ENCODE assay signal across 13 mouse cellular contexts in genomic region chr8:47764068-47764467, GRCm38 (mm10). TPM values are rescaled to one million over a fixed set of nuclear protein-coding genes. Genes with fewer than 3 reads are reported as not detected.
A peak's percentile ranks its signal among the peaks of the same experiment; 100 is the strongest.
DNase-seq lines count a peak whose midpoint lies in the region; ATAC-seq lines count a peak whose summit lies in the region.
"Had no signal": no experiment of that assay in that cellular context is flagged by ENCODE, and none has a peak within 500 bp of the region (broad histone marks: within the 10 kb centered on the region; RNA-seq: fewer than 3 reads in every experiment).

No protein-coding gene starts in this region.

- no peaks in the 10 kb centered on the region; the same call in 1 of the 2 replicates for H3K27me3 ChIP-seq in heart, embryonic 13.5 days (replicated peaks)
- no peaks in the 10 kb centered on the region for H3K27me3 ChIP-seq in hindbrain, embryonic 16.5 days (replicated peaks; ENCODE audit: control insufficient read depth, insufficient read depth, low read length)
- H3K27me3 ChIP-seq: megakaryocyte, embryonic 14.5 days had no signal

- no peaks in the 10 kb centered on the region for H3K9me3 ChIP-seq in heart, embryonic 13.5 days
- no peaks in the 10 kb centered on the region for H3K9me3 ChIP-seq in hindbrain, embryonic 16.5 days (ENCODE audit: control insufficient read depth, low read length)

- H3K4me1 ChIP-seq in heart, embryonic 13.5 days, result peaks cover 13% of the 10 kb centered on the region
- H3K4me1 ChIP-seq in hindbrain, embryonic 16.5 days (ENCODE audit: control insufficient read depth, insufficient read depth, low read depth, low read length), result peaks cover 12% of the 10 kb centered on the region
- H3K4me1 ChIP-seq: megakaryocyte, embryonic 14.5 days had no signal

- no peaks in the 10 kb centered on the region for H3K36me3 ChIP-seq in heart, embryonic 13.5 days
- H3K36me3 ChIP-seq in hindbrain, embryonic 16.5 days (ENCODE audit: control insufficient read depth, insufficient read depth, low read length), result no peaks in the 10 kb centered on the region

- ATAC-seq in heart, embryonic 13.5 days (ENCODE audit: extremely low read depth, insufficient number of reproducible peaks, low FRiP score, low TSS enrichment), result no peak
- ATAC-seq in hindbrain, embryonic 16.5 days, result 0 out of 2 replicates have a peak, but pooled peaks have one; percentile 14
- ATAC-seq: CD4-positive, CD25-positive, alpha-beta regulatory T cell, adult 4 months had no signal

- H3K4me3 ChIP-seq in heart, embryonic 13.5 days, result no peak overlapping the region
- H3K4me3 ChIP-seq in hindbrain, embryonic 16.5 days (ENCODE audit: low read length), result peak overlapping the region; percentile 18
- H3K4me3 ChIP-seq: megakaryocyte, embryonic 14.5 days had no signal

- DNase-seq in heart, postnatal 36 days, result no peak
- peak; percentile 82 for DNase-seq in ES-CJ7 (ENCODE audit: low read depth, low spot score)
- peak; percentile 29 for DNase-seq in lung, postnatal 25 days (ENCODE audit: low spot score)
- DNase-seq in adrenal gland, adult 18-20 months (ENCODE audit: low spot score in 2 of 2), result no peak
- no peak for DNase-seq in right cerebral cortex, postnatal 25 days
- DNase-seq in thymus, postnatal 10 days (ENCODE audit: low spot score in 2 of 2), result no peak

- intact Hi-C loops in heart, postnatal 36 days (cut with DNase I), result no loop called here

- H3K27ac ChIP-seq in heart, embryonic 13.5 days (replicated peaks), result no peak overlapping the region
- H3K27ac ChIP-seq in hindbrain, embryonic 16.5 days (ENCODE audit: low read depth, low read length), result no peak overlapping the region

- no peak overlapping the region for H3K9ac ChIP-seq in heart, embryonic 13.5 days
- no peak overlapping the region for H3K9ac ChIP-seq in hindbrain, embryonic 16.5 days (ENCODE audit: low read depth, low read length)

- 52% methylated on average over 11 of the region's 11 CpGs for WGBS in heart, embryonic 13.5 days
- WGBS in hindbrain, embryonic 16.5 days, result 36% methylated on average over 11 of the region's 11 CpGs

- H3K4me2 ChIP-seq in heart, embryonic 13.5 days, result peak overlapping the region; percentile 34
- peak overlapping the region; percentile 47 for H3K4me2 ChIP-seq in hindbrain, embryonic 16.5 days (ENCODE audit: low read length)

RNA-seq across cellular contexts. Expression of gene Cdkn2aip, which starts 50.3 kb away (rescaled TPM):
- 15.9 and 16.9 TPM in 2 replicates for polyA plus RNA-seq in heart, embryonic 13.5 days (2015; fragmentation: Nextera tagmentation; extraction: Ambion mirVana)
- 1 to 10 TPM; 9.8 TPM for total RNA-seq in heart, postnatal 36 days (2021)
- polyA plus RNA-seq in hindbrain, embryonic 16.5 days (2015; fragmentation: Nextera tagmentation; extraction: Ambion mirVana), result 24.7 and 28.5 TPM in 2 replicates
- total RNA-seq in adrenal gland, adult 18-20 months (2021), result 10 to 100 TPM; 11.8 to 13.1 TPM

RNA-seq across cellular contexts. Expression of gene Cldn24, which starts 57.9 kb away (rescaled TPM):
- not detected in 2 replicates for polyA plus RNA-seq in heart, embryonic 13.5 days (2015; fragmentation: Nextera tagmentation; extraction: Ambion mirVana)
- total RNA-seq in heart, postnatal 36 days (2021), result not detected
- polyA plus RNA-seq in hindbrain, embryonic 16.5 days (2015; fragmentation: Nextera tagmentation; extraction: Ambion mirVana), result not detected in 2 replicates
- total RNA-seq in adrenal gland, adult 18-20 months (2021), result not detected
- total RNA-seq: adrenal gland, postnatal 10 days; gastrocnemius, postnatal 4 days; layer of hippocampus, postnatal 36 days had no signal
- polyA plus RNA-seq: CD4-positive, CD25-positive, alpha-beta regulatory T cell, adult 4 months had no signal

Comparison
In these comparisons a context has a peak if more than half of its experiments do, and no peak if none do; other contexts are left out.
1. DNase-seq: peak in ES-CJ7 (single experiment) and lung, postnatal 25 days (single experiment); none in heart, postnatal 36 days (0 of 2), adrenal gland, adult 18-20 months (0 of 2), right cerebral cortex, postnatal 25 days (single experiment) and thymus, postnatal 10 days (0 of 2).